Mouse (Mus musculus) frontal cortex, adult 2 months (tissue): ENCODE results near the gene Ruvbl1. TPM values are rescaled to one million over a fixed set of nuclear protein-coding genes. Genes with fewer than 3 reads are reported as not detected.

Experiments
- DNase-seq, 2 experiments: peaks; one replicate each; pipeline ENCODE4 v3.0.0; 2022; ENCODE audit warnings: low spot score in 1 of 2; ENCODE audit errors: extremely low spot score in 1 of 2
- polyA plus RNA-seq: library from polyadenylated mRNA; depleted of rRNA; stranded (reverse); fragments of >200 nt; gene quantifications from 2 replicates; pipeline ENCODE4 v1.2.3, GENCODE M21; 2012; rRNA removed

Gene Ruvbl1
- polyA plus RNA-seq, 1 experiment = 48.2 TPM

DNA sequence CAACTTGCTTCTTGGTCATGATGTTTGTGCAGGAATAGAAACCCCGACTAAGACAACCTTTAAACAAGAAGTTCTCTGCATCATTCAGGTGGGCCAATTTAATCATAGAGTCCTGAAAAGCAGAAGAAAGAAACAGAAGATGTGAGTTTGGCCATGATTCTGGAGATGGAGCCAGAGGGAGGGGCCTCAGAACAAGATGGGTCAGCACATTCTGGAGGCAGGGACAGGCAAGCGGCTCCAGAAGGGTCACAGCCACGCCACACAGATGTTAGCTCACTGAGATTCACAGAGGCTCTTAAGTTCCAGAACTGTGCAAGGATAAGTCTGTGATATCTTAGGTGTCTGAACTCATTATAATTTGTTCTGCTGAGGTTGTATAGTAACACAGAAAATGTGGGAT is 79.0 kb downstream of the Ruvbl1 start:
- no peak for DNase-seq

DNA sequence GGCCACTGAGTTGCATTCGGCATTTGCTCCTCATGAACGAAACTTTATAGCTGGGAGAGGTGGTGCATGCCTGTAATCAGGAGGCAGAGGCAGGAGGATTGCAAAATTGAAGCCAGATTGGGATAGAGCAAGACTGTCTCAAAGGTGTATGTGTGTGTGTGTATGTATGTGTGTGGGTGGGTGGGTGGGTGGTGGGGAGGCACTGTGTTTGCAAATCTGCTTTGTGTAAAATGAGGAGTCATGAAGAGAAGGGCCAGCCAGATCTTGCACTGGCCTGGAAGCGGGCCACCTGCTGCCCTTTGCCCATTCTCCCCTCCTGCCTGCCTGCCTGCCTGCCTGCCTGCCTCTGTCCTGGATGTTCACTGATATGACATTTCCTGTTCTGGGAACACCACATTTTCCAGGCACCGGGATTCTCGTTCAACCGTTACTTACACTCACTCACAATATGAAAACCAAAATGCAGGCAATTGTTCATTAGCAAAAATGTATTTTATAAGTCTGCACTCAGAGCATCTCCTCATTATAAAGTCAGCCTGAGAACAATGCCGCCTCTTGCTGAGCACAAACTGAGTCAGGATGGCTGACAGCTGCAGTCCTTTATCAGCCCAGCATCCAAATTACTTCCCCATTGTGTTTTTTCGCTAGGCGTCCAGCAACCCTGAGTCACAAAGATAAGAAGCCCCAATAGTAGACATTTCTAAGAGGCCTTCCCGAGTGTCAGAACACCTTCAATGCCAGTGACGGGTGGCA is 79.6 kb downstream of the Ruvbl1 start:
- DNase-seq = no peak

DNA sequence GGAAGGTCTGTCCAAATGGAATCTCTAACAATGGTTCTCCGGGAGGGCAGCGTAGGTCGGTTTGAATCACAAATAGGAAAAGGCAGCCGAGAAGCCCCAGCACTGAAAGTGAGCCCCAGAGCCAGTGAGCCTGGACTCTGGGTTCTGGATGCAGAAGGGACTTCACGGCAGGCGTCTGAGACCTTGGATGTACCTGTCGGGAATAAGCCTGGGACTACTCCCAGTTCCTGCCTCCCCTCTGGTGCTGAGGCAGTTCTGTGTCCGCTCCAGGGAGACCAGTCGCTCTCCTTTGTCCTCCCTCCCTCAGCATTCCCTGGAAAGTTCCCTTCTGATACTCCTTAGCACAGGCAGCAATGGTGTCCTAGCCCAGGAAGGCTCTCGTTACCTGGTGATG is 80.2 kb downstream of the Ruvbl1 start:
- DNase-seq = no peak

Other genes starting within 250 kb of the Ruvbl1 start
- not detected in 2 replicates for gene Dnajb8, start 243.1 kb upstream of the Ruvbl1 start, polyA plus RNA-seq
- gene Eefsec, start 18.9 kb upstream of the Ruvbl1 start, polyA plus RNA-seq = 18.3 and 19.1 TPM in 2 replicates
- 73.2 and 83.4 TPM in 2 replicates for gene Sec61a1, start 53.5 kb downstream of the Ruvbl1 start, polyA plus RNA-seq
- 0.48 and 0.68 TPM in 2 replicates for gene Kbtbd12, start 172.5 kb downstream of the Ruvbl1 start, polyA plus RNA-seq